ENCODE assay signal across 8 mouse cellular contexts in genomic region chr12:112510365-112510732, GRCm38 (mm10). TPM values are rescaled to one million over a fixed set of nuclear protein-coding genes. Genes with fewer than 3 reads are reported as not detected.
DNase-seq lines count a peak whose midpoint lies in the region; ATAC-seq and TF ChIP-seq lines count a peak whose summit lies in the region.
"Had no signal": no experiment of that assay in that cellular context is flagged by ENCODE, and none has a peak within 500 bp of the region (broad histone marks: within the 10 kb centered on the region; RNA-seq: fewer than 3 reads in every experiment).

No protein-coding gene starts in this region.

- H3K27ac ChIP-seq in neural tube, embryonic 11.5 days (ENCODE audit: low read depth, low read length): no peak overlapping the region
- no peak overlapping the region for H3K27ac ChIP-seq in forebrain, embryonic 11.5 days (ENCODE audit: low read depth, low read length)
- H3K27ac ChIP-seq in limb, embryonic 11.5 days (replicated peaks; ENCODE audit: low read depth, low read length): no peak overlapping the region
- H3K27ac ChIP-seq in stomach, embryonic 16.5 days (ENCODE audit: low read length): no peak overlapping the region
- H3K27ac ChIP-seq in thymus, adult 2 months (ENCODE audit: control insufficient read depth, insufficient read depth, low read length): no peak overlapping the region
- H3K27ac ChIP-seq: liver, embryonic 15.5 days had no signal

- peak; percentile 50 for DNase-seq in neural tube, embryonic 11.5 days (ENCODE audit: low spot score)
- no peak for DNase-seq in neural tube, embryonic 10.5 days (ENCODE audit: extremely low spot score, low spot score)
- no peak for DNase-seq in forebrain, embryonic 11.5 days (ENCODE audit: low spot score)
- no peak for DNase-seq in limb, embryonic 11.5 days (ENCODE audit: low spot score)
- DNase-seq in thymus, adult 2 months: no peak
- no peak for DNase-seq in urinary bladder, adult 18-20 months (ENCODE audit: low spot score in 2 of 2)

- H3K36me3 ChIP-seq in neural tube, embryonic 11.5 days (ENCODE audit: control insufficient read depth, insufficient read depth, low read length): no peaks in the 10 kb centered on the region
- no peaks in the 10 kb centered on the region for H3K36me3 ChIP-seq in forebrain, embryonic 11.5 days (ENCODE audit: control insufficient read depth, insufficient read depth, low read length)
- H3K36me3 ChIP-seq in limb, embryonic 11.5 days (ENCODE audit: control insufficient read depth, insufficient read depth, low read length): no peaks in the 10 kb centered on the region
- no peaks in the 10 kb centered on the region for H3K36me3 ChIP-seq in stomach, embryonic 16.5 days (ENCODE audit: control insufficient read depth, insufficient read depth, low read length)
- H3K36me3 ChIP-seq in thymus, adult 2 months (ENCODE audit: control insufficient read depth, insufficient read depth, low read length): no peaks in the 10 kb centered on the region
- H3K36me3 ChIP-seq: liver, embryonic 15.5 days had no signal

- no peaks in the 10 kb centered on the region for H3K9me3 ChIP-seq in neural tube, embryonic 11.5 days (ENCODE audit: control insufficient read depth, low read length)
- H3K9me3 ChIP-seq in forebrain, embryonic 11.5 days (ENCODE audit: control insufficient read depth, low read length): no peaks in the 10 kb centered on the region
- H3K9me3 ChIP-seq in limb, embryonic 11.5 days (ENCODE audit: control insufficient read depth, low read length): no peaks in the 10 kb centered on the region
- H3K9me3 ChIP-seq in stomach, embryonic 16.5 days (replicated peaks; ENCODE audit: control insufficient read depth, low read length): no peaks in the 10 kb centered on the region
- H3K9me3 ChIP-seq: liver, embryonic 15.5 days had no signal

- peaks cover 22% of the 10 kb centered on the region for H3K27me3 ChIP-seq in neural tube, embryonic 11.5 days (ENCODE audit: control insufficient read depth, insufficient read depth, low read length)
- peaks cover 18% of the 10 kb centered on the region for H3K27me3 ChIP-seq in forebrain, embryonic 11.5 days (ENCODE audit: control insufficient read depth, insufficient read depth, low read length)
- peaks cover 19% of the 10 kb centered on the region for H3K27me3 ChIP-seq in limb, embryonic 11.5 days (ENCODE audit: control insufficient read depth, insufficient read depth, low read length)
- peaks cover 20% of the 10 kb centered on the region for H3K27me3 ChIP-seq in stomach, embryonic 16.5 days (ENCODE audit: control insufficient read depth, insufficient read depth, low read length)
- no peaks in the 10 kb centered on the region for H3K27me3 ChIP-seq in thymus, adult 2 months (ENCODE audit: control insufficient read depth, insufficient read depth, low read length)

- 0 out of 2 replicates have a peak, but pooled peaks have one; percentile 6 for ATAC-seq in neural tube, embryonic 11.5 days (ENCODE audit: insufficient read depth, low FRiP score, low TSS enrichment)
- no peak; the same call in 1 of the 2 replicates for ATAC-seq in forebrain, embryonic 11.5 days (replicated peaks; ENCODE audit: low FRiP score)
- ATAC-seq in limb, embryonic 11.5 days (ENCODE audit: insufficient number of reproducible peaks, low FRiP score, low TSS enrichment, low read depth): no peak
- ATAC-seq in stomach, embryonic 16.5 days (ENCODE audit: insufficient read depth, low FRiP score): peak; percentile 20; the same call in 1 of the 2 replicates

- peak overlapping the region; percentile 31; the same call in 1 of the 2 replicates for H3K9ac ChIP-seq in neural tube, embryonic 11.5 days (ENCODE audit: low read length)
- no peak overlapping the region for H3K9ac ChIP-seq in forebrain, embryonic 11.5 days (ENCODE audit: low read length)
- no peak overlapping the region for H3K9ac ChIP-seq in limb, embryonic 11.5 days (ENCODE audit: low read length)
- H3K9ac ChIP-seq in stomach, embryonic 16.5 days (ENCODE audit: low read length): no peak overlapping the region
- H3K9ac ChIP-seq: liver, embryonic 15.5 days had no signal

- H3K4me2 ChIP-seq in neural tube, embryonic 11.5 days (ENCODE audit: low read depth): peak overlapping the region; percentile 45
- peak overlapping the region; percentile 54 for H3K4me2 ChIP-seq in forebrain, embryonic 11.5 days (ENCODE audit: low read depth, low read length, severe bottlenecking)
- H3K4me2 ChIP-seq in limb, embryonic 11.5 days (ENCODE audit: low read depth, severe bottlenecking): peak overlapping the region; percentile 53; the same call in 1 of the 2 replicates
- H3K4me2 ChIP-seq in stomach, embryonic 16.5 days (ENCODE audit: low read depth, low read length): peak overlapping the region; percentile 55; the same call in 1 of the 2 replicates
- H3K4me2 ChIP-seq: liver, embryonic 15.5 days had no signal

- peak overlapping the region; percentile 28; the same call in 1 of the 2 replicates for H3K4me3 ChIP-seq in neural tube, embryonic 11.5 days (ENCODE audit: low read depth, low read length)
- H3K4me3 ChIP-seq in forebrain, embryonic 11.5 days (ENCODE audit: low read depth, low read length): no peak overlapping the region
- H3K4me3 ChIP-seq in limb, embryonic 11.5 days (ENCODE audit: low read depth, low read length): no peak overlapping the region
- H3K4me3 ChIP-seq in stomach, embryonic 16.5 days (replicated peaks; ENCODE audit: low read length): no peak overlapping the region
- no peak overlapping the region for H3K4me3 ChIP-seq in thymus, adult 2 months (ENCODE audit: control insufficient read depth, insufficient read depth, low read length)
- H3K4me3 ChIP-seq: liver, embryonic 15.5 days had no signal

- no peak for TF ChIP-seq POLR2A in thymus, adult 2 months (IDR thresholded peaks at IDR 0.05; ENCODE audit: control insufficient read depth, extremely low read depth, insufficient read depth, low read length, poor library complexity)

- no peak for TF ChIP-seq CTCF in thymus, adult 2 months (IDR thresholded peaks at IDR 0.05; ENCODE audit: borderline replicate concordance, control insufficient read depth, extremely low read depth, insufficient read depth, low read length, poor library complexity)

- H3K4me1 ChIP-seq in neural tube, embryonic 11.5 days (ENCODE audit: control insufficient read depth, insufficient read depth, low read length): peaks cover 7% of the 10 kb centered on the region; the same call in 1 of the 2 replicates
- H3K4me1 ChIP-seq in forebrain, embryonic 11.5 days (replicated peaks; ENCODE audit: control insufficient read depth, insufficient read depth, low read length): no peaks in the 10 kb centered on the region; the same call in 1 of the 2 replicates
- 0 out of 2 replicates have a peak, but pooled peaks cover 4% of the 10 kb centered on the region for H3K4me1 ChIP-seq in limb, embryonic 11.5 days (ENCODE audit: control insufficient read depth, insufficient read depth, low read length)
- H3K4me1 ChIP-seq in stomach, embryonic 16.5 days (ENCODE audit: control insufficient read depth, insufficient read depth, low read length): no peaks in the 10 kb centered on the region
- H3K4me1 ChIP-seq in thymus, adult 2 months (replicated peaks; ENCODE audit: control insufficient read depth, insufficient read depth, low read length): no peaks in the 10 kb centered on the region
- H3K4me1 ChIP-seq: liver, embryonic 15.5 days had no signal

- WGBS in neural tube, embryonic 11.5 days: 27% methylated on average over 7 of the region's 7 CpGs
- WGBS in forebrain, embryonic 11.5 days: 34% methylated on average over 7 of the region's 7 CpGs
- WGBS in limb, embryonic 11.5 days: 34% methylated on average over 7 of the region's 7 CpGs
- WGBS in stomach, embryonic 16.5 days: 19% methylated on average over 7 of the region's 7 CpGs
- WGBS in thymus, adult 2 months: 40% methylated on average over 7 of the region's 7 CpGs

RNA-seq across cellular contexts. Expression of gene Tmem179, which starts 6.2 kb away (rescaled TPM):
- 5.8 and 8.4 TPM in 2 replicates for polyA plus RNA-seq in neural tube, embryonic 11.5 days (2014; fragmentation: Nextera tagmentation; extraction: Ambion mirVana)
- 3.1 and 3.4 TPM in 2 replicates for polyA plus RNA-seq in forebrain, embryonic 11.5 days (2014; fragmentation: Nextera tagmentation; extraction: Ambion mirVana)
- polyA plus RNA-seq in limb, embryonic 11.5 days (2014; fragmentation: Nextera tagmentation; extraction: Ambion mirVana): 0.16 TPM in 1 of 2 replicates, not detected in the other
- polyA plus RNA-seq in stomach, embryonic 16.5 days (2015; fragmentation: Nextera tagmentation; extraction: Ambion mirVana): 2.4 TPM in 2 replicates
- 0.04 and 0.05 TPM in 2 replicates for polyA plus RNA-seq in thymus, adult 2 months (2012; rRNA removed)

RNA-seq across cellular contexts. Expression of gene A530016L24Rik, which starts 21.1 kb away (rescaled TPM):
- polyA plus RNA-seq in neural tube, embryonic 11.5 days (2014; fragmentation: Nextera tagmentation; extraction: Ambion mirVana): 0.12 TPM in 1 of 2 replicates, not detected in the other
- polyA plus RNA-seq in forebrain, embryonic 11.5 days (2014; fragmentation: Nextera tagmentation; extraction: Ambion mirVana): 0.13 TPM in 1 of 2 replicates, not detected in the other
- not detected in 2 replicates for polyA plus RNA-seq in limb, embryonic 11.5 days (2014; fragmentation: Nextera tagmentation; extraction: Ambion mirVana)
- 0.19 and 0.22 TPM in 2 replicates for polyA plus RNA-seq in stomach, embryonic 16.5 days (2015; fragmentation: Nextera tagmentation; extraction: Ambion mirVana)
- polyA plus RNA-seq in thymus, adult 2 months (2012; rRNA removed): 13.6 and 14.5 TPM in 2 replicates
- polyA plus RNA-seq: liver, embryonic 15.5 days had no signal

Comparison
In these comparisons a context has a peak if more than half of its experiments do, and no peak if none do; other contexts are left out.
1. ATAC-seq: peak in neural tube, embryonic 11.5 days (single experiment) and stomach, embryonic 16.5 days (single experiment); none in forebrain, embryonic 11.5 days (single experiment) and limb, embryonic 11.5 days (single experiment).
2. RNA of gene A530016L24Rik, which starts 21.1 kb away (polyA plus RNA-seq): 13.6 to 14.5 TPM in thymus, adult 2 months; 0.19 to 0.22 TPM in stomach, embryonic 16.5 days, 0.13 TPM in forebrain, embryonic 11.5 days, not detected in limb, embryonic 11.5 days and 0.12 TPM in neural tube, embryonic 11.5 days; every median in the first group is over 10 times any median in the second.
3. Peak in every context shown above with its lines, with median percentiles within 50 percentile points of each other: H3K4me2 ChIP-seq.